Mouse (Mus musculus): ENCODE measurements at regions not wholly inside any gene's neighbourhood (a gene's known extent, or its start where the extent isn't known, plus 50 kb on each side); places are given as distances from the start of the nearest gene placed in this dataset.

- peak; percentile 85 for ATAC-seq (ENCODE audit: low read depth)
- H3K36me3 ChIP-seq (ENCODE audit: control insufficient read depth, insufficient read depth, low read length) = no peaks in the 10 kb centered on the region
- 32% methylated on average over 15 of the region's 15 CpGs for WGBS
- H3K9ac ChIP-seq (replicated peaks; ENCODE audit: low read depth, low read length) = no peak overlapping the region
- H3K9me3 ChIP-seq (ENCODE audit: control insufficient read depth, low read length) = no peaks in the 10 kb centered on the region
- H3K27ac ChIP-seq (ENCODE audit: low read depth, low read length) = peak overlapping the region; percentile 35; the same call in 1 of the 2 replicates
- no peak overlapping the region for H3K4me3 ChIP-seq (ENCODE audit: low read depth, low read length)
- no peaks in the 10 kb centered on the region for H3K27me3 ChIP-seq (ENCODE audit: control insufficient read depth, insufficient read depth, low read length)
- H3K4me2 ChIP-seq (ENCODE audit: low read depth, low read length) = no peak overlapping the region
- 0 out of 2 replicates have a peak, but pooled peaks cover 5% of the 10 kb centered on the region for H3K4me1 ChIP-seq (ENCODE audit: control insufficient read depth, insufficient read depth, low read length)
Observed at GRCm38 (mm10) chr2:72781369-72782275, 198.6 kb downstream of the Sp3 start.

- Histone ChIP-seq H3K9ac (replicated peaks; ENCODE audit: low read depth, low read length) (no peak overlapping the region), H3K27ac (ENCODE audit: low read depth, low read length) (no peak overlapping the region), H3K4me3 (ENCODE audit: low read depth, low read length) (no peak overlapping the region), H3K9me3 (ENCODE audit: control insufficient read depth, low read length) (no peaks in the 10 kb centered on the region), H3K36me3 (ENCODE audit: control insufficient read depth, insufficient read depth, low read length) (no peaks in the 10 kb centered on the region), H3K4me2 (ENCODE audit: low read depth, low read length) (no peak overlapping the region), H3K4me1 (ENCODE audit: control insufficient read depth, insufficient read depth, low read length) (0 out of 2 replicates have a peak, but pooled peaks cover 5% of the 10 kb centered on the region), H3K27me3 (ENCODE audit: control insufficient read depth, insufficient read depth, low read length) (no peaks in the 10 kb centered on the region)
- ATAC-seq (ENCODE audit: low read depth) = no peak
- WGBS = 60% methylated on average over 7 of the region's 7 CpGs
Observed at GRCm38 (mm10) chr2:72782355-72782754, 197.9 kb downstream of the Sp3 start.

GRCm38 (mm10) chr2:72785365-72786043, 194.7 kb downstream of the Sp3 start:
- H3K4me2 ChIP-seq (ENCODE audit: low read depth, low read length) = no peak overlapping the region
- WGBS = 76% methylated on average over 8 of the region's 8 CpGs
- no peaks in the 10 kb centered on the region for H3K27me3 ChIP-seq (ENCODE audit: control insufficient read depth, insufficient read depth, low read length)
- no peak for ATAC-seq (ENCODE audit: low read depth)
- no peak overlapping the region for H3K4me3 ChIP-seq (ENCODE audit: low read depth, low read length)
- no peak overlapping the region for H3K27ac ChIP-seq (ENCODE audit: low read depth, low read length)
- no peaks in the 10 kb centered on the region for H3K9me3 ChIP-seq (ENCODE audit: control insufficient read depth, low read length)
- no peaks in the 10 kb centered on the region for H3K36me3 ChIP-seq (ENCODE audit: control insufficient read depth, insufficient read depth, low read length)
- H3K4me1 ChIP-seq (ENCODE audit: control insufficient read depth, insufficient read depth, low read length) = 0 out of 2 replicates have a peak, but pooled peaks cover 5% of the 10 kb centered on the region
- no peak overlapping the region for H3K9ac ChIP-seq (replicated peaks; ENCODE audit: low read depth, low read length)

GRCm38 (mm10) chr2:72786044-72786737, 194.1 kb downstream of the Sp3 start:
- ATAC-seq (ENCODE audit: low read depth) = no peak
- no peak overlapping the region for H3K4me3 ChIP-seq (ENCODE audit: low read depth, low read length)
- H3K27me3 ChIP-seq (ENCODE audit: control insufficient read depth, insufficient read depth, low read length) = no peaks in the 10 kb centered on the region
- no peak overlapping the region for H3K27ac ChIP-seq (ENCODE audit: low read depth, low read length)
- no peak overlapping the region for H3K4me2 ChIP-seq (ENCODE audit: low read depth, low read length)
- WGBS = 53% methylated on average over 5 of the region's 5 CpGs
- 0 out of 2 replicates have a peak, but pooled peaks cover 5% of the 10 kb centered on the region for H3K4me1 ChIP-seq (ENCODE audit: control insufficient read depth, insufficient read depth, low read length)
- H3K9me3 ChIP-seq (ENCODE audit: control insufficient read depth, low read length) = no peaks in the 10 kb centered on the region
- no peak overlapping the region for H3K9ac ChIP-seq (replicated peaks; ENCODE audit: low read depth, low read length)
- H3K36me3 ChIP-seq (ENCODE audit: control insufficient read depth, insufficient read depth, low read length) = no peaks in the 10 kb centered on the region

GRCm38 (mm10) chr2:72787616-72788015, 192.6 kb downstream of the Sp3 start:
- H3K27ac ChIP-seq (ENCODE audit: low read depth, low read length) = no peak overlapping the region
- 66% methylated on average over 3 of the region's 3 CpGs for WGBS
- H3K4me3 ChIP-seq (ENCODE audit: low read depth, low read length) = no peak overlapping the region
- no peak overlapping the region for H3K9ac ChIP-seq (replicated peaks; ENCODE audit: low read depth, low read length)
- no peak overlapping the region for H3K4me2 ChIP-seq (ENCODE audit: low read depth, low read length)
- H3K4me1 ChIP-seq (ENCODE audit: control insufficient read depth, insufficient read depth, low read length) = no peaks in the 10 kb centered on the region
- no peaks in the 10 kb centered on the region for H3K27me3 ChIP-seq (ENCODE audit: control insufficient read depth, insufficient read depth, low read length)
- no peak for ATAC-seq (ENCODE audit: low read depth)
- H3K36me3 ChIP-seq (ENCODE audit: control insufficient read depth, insufficient read depth, low read length) = no peaks in the 10 kb centered on the region
- no peaks in the 10 kb centered on the region for H3K9me3 ChIP-seq (ENCODE audit: control insufficient read depth, low read length)

GRCm38 (mm10) chr2:72791496-72791895, 188.8 kb downstream of the Sp3 start:
- Histone ChIP-seq H3K36me3 (ENCODE audit: control insufficient read depth, insufficient read depth, low read length) (no peaks in the 10 kb centered on the region), H3K27ac (ENCODE audit: low read depth, low read length) (no peak overlapping the region), H3K27me3 (ENCODE audit: control insufficient read depth, insufficient read depth, low read length) (no peaks in the 10 kb centered on the region), H3K4me1 (ENCODE audit: control insufficient read depth, insufficient read depth, low read length) (no peaks in the 10 kb centered on the region), H3K9me3 (ENCODE audit: control insufficient read depth, low read length) (no peaks in the 10 kb centered on the region), H3K4me2 (ENCODE audit: low read depth, low read length) (no peak overlapping the region), H3K9ac (replicated peaks; ENCODE audit: low read depth, low read length) (no peak overlapping the region), H3K4me3 (ENCODE audit: low read depth, low read length) (no peak overlapping the region)
- ATAC-seq (ENCODE audit: low read depth) = no peak
- 48% methylated on average over 3 of the region's 3 CpGs for WGBS

GRCm38 (mm10) chr2:72793424-72793823, 186.8 kb downstream of the Sp3 start:
- WGBS = 52% methylated on average over 10 of the region's 10 CpGs
- Histone ChIP-seq H3K4me1 (ENCODE audit: control insufficient read depth, insufficient read depth, low read length) (no peaks in the 10 kb centered on the region), H3K4me3 (ENCODE audit: low read depth, low read length) (no peak overlapping the region), H3K36me3 (ENCODE audit: control insufficient read depth, insufficient read depth, low read length) (no peaks in the 10 kb centered on the region), H3K27me3 (ENCODE audit: control insufficient read depth, insufficient read depth, low read length) (no peaks in the 10 kb centered on the region), H3K9ac (replicated peaks; ENCODE audit: low read depth, low read length) (no peak overlapping the region), H3K9me3 (ENCODE audit: control insufficient read depth, low read length) (no peaks in the 10 kb centered on the region), H3K27ac (ENCODE audit: low read depth, low read length) (no peak overlapping the region), H3K4me2 (ENCODE audit: low read depth, low read length) (no peak overlapping the region)
- no peak for ATAC-seq (ENCODE audit: low read depth)

- Histone ChIP-seq H3K27ac (ENCODE audit: low read depth, low read length) (no peak overlapping the region), H3K36me3 (ENCODE audit: control insufficient read depth, insufficient read depth, low read length) (no peaks in the 10 kb centered on the region), H3K4me1 (ENCODE audit: control insufficient read depth, insufficient read depth, low read length) (no peaks in the 10 kb centered on the region), H3K27me3 (ENCODE audit: control insufficient read depth, insufficient read depth, low read length) (no peaks in the 10 kb centered on the region), H3K4me2 (ENCODE audit: low read depth, low read length) (no peak overlapping the region), H3K4me3 (ENCODE audit: low read depth, low read length) (no peak overlapping the region), H3K9me3 (ENCODE audit: control insufficient read depth, low read length) (no peaks in the 10 kb centered on the region), H3K9ac (replicated peaks; ENCODE audit: low read depth, low read length) (no peak overlapping the region)
- WGBS = 68% methylated on average over 4 of the region's 4 CpGs
- no peak for ATAC-seq (ENCODE audit: low read depth)
Observed at GRCm38 (mm10) chr2:72794501-72794900, 185.7 kb downstream of the Sp3 start.
